Mouse (Mus musculus): ENCODE results near the gene Vsx1. TPM values are rescaled to one million over a fixed set of nuclear protein-coding genes. Genes with fewer than 3 reads are reported as not detected.

Vsx1 gene
- not detected in 2 replicates for polyA plus RNA-seq (2014; fragmentation: Nextera tagmentation; extraction: Ambion mirVana)

GRCm38 (mm10) chr2:150689223-150689800, at the start of gene Vsx1:
Gene Vsx1, minus strand, starts transcription at chr2:150689360.
- DNase-seq (ENCODE audit: low spot score) = no peak
- no peaks in the 10 kb centered on the region for H3K9me3 ChIP-seq (ENCODE audit: control insufficient read depth, low read length)
- H3K4me1 ChIP-seq (ENCODE audit: control insufficient read depth, insufficient read depth, low read length) = no peaks in the 10 kb centered on the region
- H3K9ac ChIP-seq (ENCODE audit: low read length) = no peak within 1 kb of the TSS
- ATAC-seq (ENCODE audit: insufficient number of reproducible peaks, low FRiP score, low TSS enrichment, low read depth) = no peak
- H3K36me3 ChIP-seq (ENCODE audit: control insufficient read depth, insufficient read depth, low read length) = no peaks in the 10 kb centered on the region
- peak within 1 kb of the TSS; percentile 49 for H3K4me2 ChIP-seq (ENCODE audit: low read depth, severe bottlenecking)
- 45% methylated on average over 16 of the region's 16 CpGs for WGBS
- no peak within 1 kb of the TSS for H3K27ac ChIP-seq (replicated peaks; ENCODE audit: low read depth, low read length)
- H3K4me3 ChIP-seq (ENCODE audit: low read depth, low read length) = peak within 1 kb of the TSS; percentile 15
- H3K27me3 ChIP-seq (ENCODE audit: control insufficient read depth, insufficient read depth, low read length) = peaks cover 44% of the 10 kb centered on the region

GRCm38 (mm10) chr2:150737881-150738280, 48.7 kb upstream of the Vsx1 start:
- Histone ChIP-seq H3K9me3 (ENCODE audit: control insufficient read depth, low read length) (no peaks in the 10 kb centered on the region), H3K4me1 (ENCODE audit: control insufficient read depth, insufficient read depth, low read length) (no peaks in the 10 kb centered on the region), H3K36me3 (ENCODE audit: control insufficient read depth, insufficient read depth, low read length) (no peaks in the 10 kb centered on the region), H3K4me3 (ENCODE audit: low read depth, low read length) (no peak overlapping the region), H3K9ac (ENCODE audit: low read length) (no peak overlapping the region), H3K27me3 (ENCODE audit: control insufficient read depth, insufficient read depth, low read length) (no peaks in the 10 kb centered on the region), H3K27ac (replicated peaks; ENCODE audit: low read depth, low read length) (no peak overlapping the region), H3K4me2 (ENCODE audit: low read depth, severe bottlenecking) (no peak overlapping the region)
- 74% methylated on average over 9 of the region's 9 CpGs for WGBS
- no peak for DNase-seq (ENCODE audit: low spot score)
- no peak for ATAC-seq (ENCODE audit: insufficient number of reproducible peaks, low FRiP score, low TSS enrichment, low read depth)

GRCm38 (mm10) chr2:150735756-150736576, 46.8 kb upstream of the Vsx1 start:
- no peaks in the 10 kb centered on the region for H3K27me3 ChIP-seq (ENCODE audit: control insufficient read depth, insufficient read depth, low read length)
- no peaks in the 10 kb centered on the region for H3K36me3 ChIP-seq (ENCODE audit: control insufficient read depth, insufficient read depth, low read length)
- no peak overlapping the region for H3K4me3 ChIP-seq (ENCODE audit: low read depth, low read length)
- 72% methylated on average over 11 of the region's 11 CpGs for WGBS
- no peak overlapping the region for H3K4me2 ChIP-seq (ENCODE audit: low read depth, severe bottlenecking)
- DNase-seq (ENCODE audit: low spot score) (no peak), ATAC-seq (ENCODE audit: insufficient number of reproducible peaks, low FRiP score, low TSS enrichment, low read depth) (no peak)
- H3K27ac ChIP-seq (replicated peaks; ENCODE audit: low read depth, low read length) = no peak overlapping the region
- no peaks in the 10 kb centered on the region for H3K4me1 ChIP-seq (ENCODE audit: control insufficient read depth, insufficient read depth, low read length)
- H3K9me3 ChIP-seq (ENCODE audit: control insufficient read depth, low read length) = no peaks in the 10 kb centered on the region
- H3K9ac ChIP-seq (ENCODE audit: low read length) = no peak overlapping the region

- DNase-seq (ENCODE audit: low spot score) = no peak
- WGBS = 64% methylated on average over 4 of the region's 4 CpGs
- H3K36me3 ChIP-seq (ENCODE audit: control insufficient read depth, insufficient read depth, low read length) = no peaks in the 10 kb centered on the region
These were observed 23.1 kb upstream of the Vsx1 start for GRCm38 (mm10) chr2:150712167-150712674.

GRCm38 (mm10) chr2:150691481-150692170, 2.5 kb upstream of the Vsx1 start:
- Histone ChIP-seq H3K36me3 (ENCODE audit: control insufficient read depth, insufficient read depth, low read length) (no peaks in the 10 kb centered on the region), H3K4me2 (ENCODE audit: low read depth, severe bottlenecking) (no peak overlapping the region), H3K27me3 (ENCODE audit: control insufficient read depth, insufficient read depth, low read length) (peaks cover 44% of the 10 kb centered on the region), H3K9me3 (ENCODE audit: control insufficient read depth, low read length) (no peaks in the 10 kb centered on the region), H3K27ac (replicated peaks; ENCODE audit: low read depth, low read length) (no peak overlapping the region), H3K9ac (ENCODE audit: low read length) (no peak overlapping the region), H3K4me1 (ENCODE audit: control insufficient read depth, insufficient read depth, low read length) (no peaks in the 10 kb centered on the region), H3K4me3 (ENCODE audit: low read depth, low read length) (no peak overlapping the region)
- no peak for ATAC-seq (ENCODE audit: insufficient number of reproducible peaks, low FRiP score, low TSS enrichment, low read depth)
- WGBS = 76% methylated on average over 6 of the region's 6 CpGs
- no peak for DNase-seq (ENCODE audit: low spot score)

More at GRCm38 (mm10) chr2:150712167-150712674, 23.1 kb upstream of the Vsx1 start:
- no peak overlapping the region for H3K9ac ChIP-seq (ENCODE audit: low read length)
- H3K27ac ChIP-seq (replicated peaks; ENCODE audit: low read depth, low read length) = no peak overlapping the region
- H3K9me3 ChIP-seq (ENCODE audit: control insufficient read depth, low read length) = no peaks in the 10 kb centered on the region
- ATAC-seq (ENCODE audit: insufficient number of reproducible peaks, low FRiP score, low TSS enrichment, low read depth) = no peak
- H3K27me3 ChIP-seq (ENCODE audit: control insufficient read depth, insufficient read depth, low read length) = no peaks in the 10 kb centered on the region
- no peak overlapping the region for H3K4me2 ChIP-seq (ENCODE audit: low read depth, severe bottlenecking)
- H3K4me3 ChIP-seq (ENCODE audit: low read depth, low read length) = no peak overlapping the region
- no peaks in the 10 kb centered on the region for H3K4me1 ChIP-seq (ENCODE audit: control insufficient read depth, insufficient read depth, low read length)

GRCm38 (mm10) chr2:150690216-150690615, 1.1 kb upstream of the Vsx1 start:
- H3K4me2 ChIP-seq (ENCODE audit: low read depth, severe bottlenecking) = no peak overlapping the region
- 8% methylated on average over 11 of the region's 11 CpGs for whole genome bisulfite sequencing
- no peaks in the 10 kb centered on the region for H3K4me1 ChIP-seq (ENCODE audit: control insufficient read depth, insufficient read depth, low read length)
- no peak overlapping the region for H3K4me3 ChIP-seq (ENCODE audit: low read depth, low read length)
- H3K27me3 ChIP-seq (ENCODE audit: control insufficient read depth, insufficient read depth, low read length) = peaks cover 44% of the 10 kb centered on the region
- no peak for ATAC-seq (ENCODE audit: insufficient number of reproducible peaks, low FRiP score, low TSS enrichment, low read depth)
- no peaks in the 10 kb centered on the region for H3K36me3 ChIP-seq (ENCODE audit: control insufficient read depth, insufficient read depth, low read length)
- H3K9me3 ChIP-seq (ENCODE audit: control insufficient read depth, low read length) = no peaks in the 10 kb centered on the region
- DNase-seq (ENCODE audit: low spot score) = no peak
- no peak overlapping the region for H3K9ac ChIP-seq (ENCODE audit: low read length)
- no peak overlapping the region for H3K27ac ChIP-seq (replicated peaks; ENCODE audit: low read depth, low read length)

- Histone ChIP-seq H3K4me3 (ENCODE audit: low read depth, low read length) (peak overlapping the region; percentile 15), H3K9ac (ENCODE audit: low read length) (no peak overlapping the region), H3K9me3 (ENCODE audit: control insufficient read depth, low read length) (no peaks in the 10 kb centered on the region), H3K4me2 (ENCODE audit: low read depth, severe bottlenecking) (peak overlapping the region; percentile 49), H3K27ac (replicated peaks; ENCODE audit: low read depth, low read length) (no peak overlapping the region), H3K36me3 (ENCODE audit: control insufficient read depth, insufficient read depth, low read length) (no peaks in the 10 kb centered on the region), H3K4me1 (ENCODE audit: control insufficient read depth, insufficient read depth, low read length) (no peaks in the 10 kb centered on the region), H3K27me3 (ENCODE audit: control insufficient read depth, insufficient read depth, low read length) (peaks cover 44% of the 10 kb centered on the region)
- peak; percentile 42 for ATAC-seq (ENCODE audit: insufficient number of reproducible peaks, low FRiP score, low TSS enrichment, low read depth)
- under 1% methylated on average over 42 of the region's 44 CpGs for WGBS
- peak; percentile 51 for DNase-seq (ENCODE audit: low spot score)
These were observed 496 bp downstream of the Vsx1 start for GRCm38 (mm10) chr2:150688541-150689186.

Measured in limb, embryonic 11.5 days (tissue).